ENCODE assay signal across 8 mouse cellular contexts in genomic region chr12:79613061-79613788, GRCm38 (mm10).
DNase-seq lines count a peak whose midpoint lies in the region; ATAC-seq and TF ChIP-seq lines count a peak whose summit lies in the region.

No protein-coding gene starts in this region.

- no peak for TF ChIP-seq RAD21 in MEL (IDR thresholded peaks at IDR 0.05; ENCODE audit: low read depth, low read length)

- WGBS in heart, embryonic 12.5 days = 76% methylated on average over 8 of the region's 8 CpGs
- WGBS in intestine, embryonic 15.5 days = 88% methylated on average over 8 of the region's 8 CpGs

- TF ChIP-seq POLR2A in MEL (IDR thresholded peaks at IDR 0.05; ENCODE audit: control insufficient read depth in 1 of 2, insufficient read depth in 1 of 2, low read depth in 1 of 2, low read length in 2 of 2, poor library complexity in 1 of 2) = no peak
- no peak for TF ChIP-seq POLR2A in embryonic fibroblast, embryonic 13.5 days (IDR thresholded peaks at IDR 0.05; ENCODE audit: low read depth, low read length)

- H3K27me3 ChIP-seq in heart, embryonic 12.5 days (replicated peaks) = no peaks in the 10 kb centered on the region
- H3K27me3 ChIP-seq in MEL (ENCODE audit: control insufficient read depth in 1 of 2, insufficient read depth in 2 of 2, low read length in 2 of 2) = no peaks in the 10 kb centered on the region
- H3K27me3 ChIP-seq in intestine, embryonic 15.5 days (replicated peaks) = no peaks in the 10 kb centered on the region

- no peak for TF ChIP-seq EP300 in MEL (IDR thresholded peaks at IDR 0.05; ENCODE audit: low read depth in 1 of 2, low read length in 2 of 2)

- no peak for TF ChIP-seq CTCF in MEL (IDR thresholded peaks at IDR 0.05 in 2 of 3, conservative IDR thresholded peaks at IDR 0.05 in 1 of 3; ENCODE audit: control insufficient read depth in 1 of 3, insufficient read depth in 1 of 3, low read depth in 2 of 3, low read length in 3 of 3, poor library complexity in 1 of 3, severe bottlenecking in 1 of 3)
- TF ChIP-seq CTCF in embryonic fibroblast, embryonic 13.5 days (IDR thresholded peaks at IDR 0.05; ENCODE audit: borderline replicate concordance, insufficient read depth, low read length) = no peak

- no peaks in the 10 kb centered on the region for H3K9me3 ChIP-seq in heart, embryonic 12.5 days (replicated peaks)
- H3K9me3 ChIP-seq in MEL (replicated peaks; ENCODE audit: insufficient read depth, low read length) = no peaks in the 10 kb centered on the region
- H3K9me3 ChIP-seq in intestine, embryonic 15.5 days = no peaks in the 10 kb centered on the region

- H3K79me2 ChIP-seq in MEL (ENCODE audit: control insufficient read depth, insufficient read depth, low read length, poor library complexity) = no peaks in the 10 kb centered on the region

- H3K4me3 ChIP-seq in heart, embryonic 12.5 days = no peak overlapping the region
- H3K4me3 ChIP-seq in MEL (ENCODE audit: control insufficient read depth in 1 of 2, insufficient read depth in 1 of 2, low read depth in 2 of 2, low read length in 2 of 2) = no peak overlapping the region
- no peak overlapping the region for H3K4me3 ChIP-seq in embryonic fibroblast, embryonic 13.5 days (ENCODE audit: insufficient read depth, low read length)
- H3K4me3 ChIP-seq in intestine, embryonic 15.5 days (replicated peaks) = no peak overlapping the region

- DNase-seq in heart, adult 8-10 months (ENCODE audit: low spot score) = no peak
- DNase-seq in MEL (ENCODE audit: low read depth, low spot score) = no peak
- DNase-seq in thymus, postnatal 14 days = no peak
- DNase-seq in embryo, embryonic 10.5 days (ENCODE audit: low spot score) = no peak

- H3K36me3 ChIP-seq in heart, embryonic 12.5 days = no peaks in the 10 kb centered on the region
- H3K36me3 ChIP-seq in MEL (ENCODE audit: control insufficient read depth in 1 of 2, insufficient read depth in 2 of 2, low read length in 2 of 2) = peaks cover 0 to 19% of the 10 kb centered on the region in 2 experiments; a peak in 2 of 4 replicates
- no peaks in the 10 kb centered on the region for H3K36me3 ChIP-seq in intestine, embryonic 15.5 days

- H3K4me2 ChIP-seq in heart, embryonic 12.5 days = no peak overlapping the region
- H3K4me2 ChIP-seq in intestine, embryonic 15.5 days (replicated peaks) = no peak overlapping the region

- peak overlapping the region; percentile 41 for H3K27ac ChIP-seq in heart, embryonic 12.5 days (ENCODE audit: poor library complexity, severe bottlenecking)
- H3K27ac ChIP-seq in MEL (ENCODE audit: control insufficient read depth, low read depth, low read length) = peak overlapping the region; percentile 44
- H3K27ac ChIP-seq in embryonic fibroblast, embryonic 13.5 days (ENCODE audit: insufficient read depth, low read length) = peak overlapping the region; percentile 1; the same call in 1 of the 2 replicates
- H3K27ac ChIP-seq in intestine, embryonic 15.5 days = peak overlapping the region; percentile 57

- ATAC-seq in heart, embryonic 12.5 days (ENCODE audit: insufficient number of reproducible peaks, low FRiP score) = peak; percentile 25; the same call in 1 of the 2 replicates
- peak; percentile 39; the same call in 1 of the 2 replicates for ATAC-seq in intestine, embryonic 15.5 days
- 0 out of 2 replicates have a peak, but pooled peaks have one; percentile 0 for ATAC-seq in megakaryocyte progenitor cell, adult 5-6 weeks (replicated peaks; ENCODE audit: poor library complexity)

- H3K4me1 ChIP-seq in heart, embryonic 12.5 days (replicated peaks) = peaks cover 48% of the 10 kb centered on the region
- peaks cover 11% of the 10 kb centered on the region in 2 experiments for H3K4me1 ChIP-seq in MEL (ENCODE audit: control insufficient read depth in 1 of 2, insufficient read depth in 2 of 2, low read length in 2 of 2)
- no peaks in the 10 kb centered on the region; the same call in 1 of the 2 replicates for H3K4me1 ChIP-seq in embryonic fibroblast, embryonic 13.5 days (ENCODE audit: control insufficient read depth, insufficient read depth, low read length)
- H3K4me1 ChIP-seq in intestine, embryonic 15.5 days (replicated peaks) = peaks cover 19% of the 10 kb centered on the region

- no peak overlapping the region for H3K9ac ChIP-seq in heart, embryonic 12.5 days
- no peak overlapping the region; the same call in 1 of the 2 replicates for H3K9ac ChIP-seq in MEL (ENCODE audit: control insufficient read depth, low read depth, low read length, poor library complexity, severe bottlenecking)
- H3K9ac ChIP-seq in intestine, embryonic 15.5 days = no peak overlapping the region

TF ChIP-seq in MEL, 35 proteins besides CTCF, POLR2A, EP300 and RAD21:
- TF ChIP-seq MYB (IDR thresholded peaks at IDR 0.05; ENCODE audit: low read depth, low read length) = no peak
- TF ChIP-seq SMC3 (IDR thresholded peaks at IDR 0.05; ENCODE audit: low read depth, low read length) = no peak
- no peak for TF ChIP-seq MAZ (IDR thresholded peaks at IDR 0.05; ENCODE audit: low read depth, low read length)

Comparison
In these comparisons a context has a peak if more than half of its experiments do, and no peak if none do; other contexts are left out.
1. H3K27ac ChIP-seq: peak in every context shown above with its lines; median percentile 57 in intestine, embryonic 15.5 days; 44 in MEL; 41 in heart, embryonic 12.5 days; 1 in embryonic fibroblast, embryonic 13.5 days.